Comparison of ENCODE assay signal across 8 mouse cellular contexts in the genomic region with DNA sequence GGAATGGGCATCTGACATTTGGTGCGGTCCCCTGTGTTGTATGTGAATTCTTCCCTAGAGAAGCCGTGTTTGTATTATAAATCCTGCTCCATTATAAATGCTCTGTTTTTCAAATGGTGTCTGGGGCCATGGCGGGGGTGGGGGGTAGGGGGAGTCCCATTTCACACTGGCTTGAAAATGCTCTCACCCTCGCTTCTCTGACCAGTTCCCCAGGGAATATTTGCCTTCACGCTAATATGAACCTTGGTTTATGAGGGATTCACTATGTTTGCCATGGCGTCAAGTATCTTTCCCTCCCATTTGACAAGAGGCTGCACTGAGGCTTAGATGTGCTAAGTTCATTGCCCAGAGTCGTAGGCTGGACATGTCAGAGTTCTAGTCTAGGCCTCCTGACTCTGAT. TPM values are rescaled to one million over a fixed set of nuclear protein-coding genes. Genes with fewer than 3 reads are reported as not detected.
DNase-seq lines count a peak whose midpoint lies in the region; ATAC-seq and TF ChIP-seq lines count a peak whose summit lies in the region.

No protein-coding gene starts in this region.

- no peak for TF ChIP-seq POLR2A in limb, embryonic 14.5 days (IDR thresholded peaks at IDR 0.05; ENCODE audit: borderline replicate concordance, extremely low read depth, insufficient read depth, insufficient read length)

- H3K9ac ChIP-seq in heart, embryonic 13.5 days = peak overlapping the region; percentile 92; the same call in 1 of the 2 replicates
- H3K9ac ChIP-seq in midbrain, embryonic 13.5 days (replicated peaks) = no peak overlapping the region; the same call in 1 of the 2 replicates
- H3K9ac ChIP-seq in midbrain, embryonic 16.5 days (ENCODE audit: low read depth, low read length) = no peak overlapping the region
- no peak overlapping the region for H3K9ac ChIP-seq in limb, embryonic 14.5 days (ENCODE audit: low read depth, low read length, severe bottlenecking)
- H3K9ac ChIP-seq in stomach, embryonic 16.5 days (ENCODE audit: low read length) = peak overlapping the region; percentile 80

- H3K4me1 ChIP-seq in heart, embryonic 13.5 days = peaks cover 47% of the 10 kb centered on the region
- peaks cover 10% of the 10 kb centered on the region for H3K4me1 ChIP-seq in midbrain, embryonic 13.5 days (replicated peaks)
- H3K4me1 ChIP-seq in midbrain, embryonic 16.5 days (ENCODE audit: control insufficient read depth, insufficient read depth, low read length) = no peaks in the 10 kb centered on the region
- H3K4me1 ChIP-seq in limb, embryonic 14.5 days (ENCODE audit: control insufficient read depth, insufficient read depth, low read length) = peaks cover 28% of the 10 kb centered on the region
- H3K4me1 ChIP-seq in stomach, embryonic 16.5 days (ENCODE audit: control insufficient read depth, insufficient read depth, low read length) = peaks cover 31% of the 10 kb centered on the region

- no peak for ATAC-seq in heart, embryonic 13.5 days (ENCODE audit: extremely low read depth, insufficient number of reproducible peaks, low FRiP score, low TSS enrichment)
- no peak for ATAC-seq in midbrain, embryonic 13.5 days
- no peak for ATAC-seq in midbrain, embryonic 16.5 days
- ATAC-seq in limb, embryonic 14.5 days (ENCODE audit: low FRiP score, low read depth) = no peak
- no peak for ATAC-seq in stomach, embryonic 16.5 days (ENCODE audit: insufficient read depth, low FRiP score)

- 75% methylated on average over 7 of the region's 7 CpGs for WGBS in heart, embryonic 13.5 days
- WGBS in midbrain, embryonic 13.5 days = 63% methylated on average over 7 of the region's 7 CpGs
- 71% methylated on average over 7 of the region's 7 CpGs for WGBS in midbrain, embryonic 16.5 days
- WGBS in limb, embryonic 14.5 days = 70% methylated on average over 7 of the region's 7 CpGs
- WGBS in stomach, embryonic 16.5 days = 62% methylated on average over 7 of the region's 7 CpGs

- no peaks in the 10 kb centered on the region for H3K9me3 ChIP-seq in heart, embryonic 13.5 days
- no peaks in the 10 kb centered on the region for H3K9me3 ChIP-seq in midbrain, embryonic 13.5 days
- H3K9me3 ChIP-seq in midbrain, embryonic 16.5 days (replicated peaks; ENCODE audit: control insufficient read depth, low read length, poor library complexity, severe bottlenecking) = no peaks in the 10 kb centered on the region
- no peaks in the 10 kb centered on the region for H3K9me3 ChIP-seq in limb, embryonic 14.5 days (ENCODE audit: control insufficient read depth, low read length)
- H3K9me3 ChIP-seq in stomach, embryonic 16.5 days (replicated peaks; ENCODE audit: control insufficient read depth, low read length) = no peaks in the 10 kb centered on the region

- DNase-seq in heart, postnatal 4 days = no peak
- no peak for DNase-seq in limb, embryonic 14.5 days (ENCODE audit: low spot score)
- DNase-seq in gastrocnemius, postnatal 4 days (ENCODE audit: low spot score in 2 of 2) = no peak
- no peak for DNase-seq in layer of hippocampus, postnatal 10 days (ENCODE audit: low spot score in 2 of 2)

- H3K27ac ChIP-seq in heart, embryonic 13.5 days (replicated peaks) = 0 out of 2 replicates have a peak overlapping the region, but pooled peaks have one; percentile 61
- no peak overlapping the region for H3K27ac ChIP-seq in midbrain, embryonic 13.5 days
- H3K27ac ChIP-seq in midbrain, embryonic 16.5 days (ENCODE audit: low read length) = no peak overlapping the region
- H3K27ac ChIP-seq in limb, embryonic 14.5 days (replicated peaks; ENCODE audit: low read depth, low read length) = no peak overlapping the region
- H3K27ac ChIP-seq in stomach, embryonic 16.5 days (ENCODE audit: low read length) = peak overlapping the region; percentile 21; the same call in 1 of the 2 replicates

- peak overlapping the region; percentile 82 for H3K4me2 ChIP-seq in heart, embryonic 13.5 days
- peak overlapping the region; percentile 93 for H3K4me2 ChIP-seq in midbrain, embryonic 13.5 days (replicated peaks)
- no peak overlapping the region for H3K4me2 ChIP-seq in midbrain, embryonic 16.5 days (ENCODE audit: low read length)
- H3K4me2 ChIP-seq in limb, embryonic 14.5 days (replicated peaks; ENCODE audit: low read depth, low read length, severe bottlenecking) = peak overlapping the region; percentile 95; the same call in 1 of the 2 replicates
- H3K4me2 ChIP-seq in stomach, embryonic 16.5 days (ENCODE audit: low read depth, low read length) = peak overlapping the region; percentile 90; the same call in 1 of the 2 replicates

- H3K36me3 ChIP-seq in heart, embryonic 13.5 days = no peaks in the 10 kb centered on the region
- H3K36me3 ChIP-seq in midbrain, embryonic 13.5 days = no peaks in the 10 kb centered on the region
- H3K36me3 ChIP-seq in midbrain, embryonic 16.5 days (ENCODE audit: control insufficient read depth, insufficient read depth, low read length) = no peaks in the 10 kb centered on the region
- no peaks in the 10 kb centered on the region for H3K36me3 ChIP-seq in limb, embryonic 14.5 days (ENCODE audit: control insufficient read depth, insufficient read depth, low read length)
- H3K36me3 ChIP-seq in stomach, embryonic 16.5 days (ENCODE audit: control insufficient read depth, insufficient read depth, low read length) = no peaks in the 10 kb centered on the region

- H3K27me3 ChIP-seq in heart, embryonic 13.5 days (replicated peaks) = peaks cover 5% of the 10 kb centered on the region
- peaks cover 46% of the 10 kb centered on the region for H3K27me3 ChIP-seq in midbrain, embryonic 13.5 days
- H3K27me3 ChIP-seq in midbrain, embryonic 16.5 days (ENCODE audit: control insufficient read depth, insufficient read depth, low read depth, low read length) = peaks cover 5% of the 10 kb centered on the region
- peaks cover 8% of the 10 kb centered on the region; the same call in 1 of the 2 replicates for H3K27me3 ChIP-seq in limb, embryonic 14.5 days (ENCODE audit: control insufficient read depth, insufficient read depth, low read length)
- H3K27me3 ChIP-seq in stomach, embryonic 16.5 days (ENCODE audit: control insufficient read depth, insufficient read depth, low read length) = no peaks in the 10 kb centered on the region

- H3K4me3 ChIP-seq in heart, embryonic 13.5 days = peak overlapping the region; percentile 82
- H3K4me3 ChIP-seq in midbrain, embryonic 13.5 days (replicated peaks) = peak overlapping the region; percentile 56; the same call in 1 of the 2 replicates
- no peak overlapping the region for H3K4me3 ChIP-seq in midbrain, embryonic 16.5 days (ENCODE audit: low read depth, low read length)
- no peak overlapping the region for H3K4me3 ChIP-seq in limb, embryonic 14.5 days (replicated peaks; ENCODE audit: low read length)
- peak overlapping the region; percentile 68; the same call in 1 of the 2 replicates for H3K4me3 ChIP-seq in stomach, embryonic 16.5 days (replicated peaks; ENCODE audit: low read length)

RNA-seq across cellular contexts. Expression of a gene that starts 0.7 kb away (rescaled TPM):
- 205 and 215 TPM in 2 replicates for polyA plus RNA-seq in heart, embryonic 13.5 days (2015; fragmentation: Nextera tagmentation; extraction: Ambion mirVana)
- 100 to 1,000 TPM; 164 to 171 TPM for total RNA-seq in heart, postnatal 4 days (2021)
- 14.1 and 18.0 TPM in 2 replicates for polyA plus RNA-seq in midbrain, embryonic 13.5 days (2015; fragmentation: Nextera tagmentation; extraction: Ambion mirVana)
- 18.0 and 20.5 TPM in 2 replicates for polyA plus RNA-seq in midbrain, embryonic 16.5 days (2015; fragmentation: Nextera tagmentation; extraction: Ambion mirVana)
- 160 and 163 TPM in 2 replicates for polyA plus RNA-seq in limb, embryonic 14.5 days (2012; rRNA removed)
- 196 and 214 TPM in 2 replicates for polyA plus RNA-seq in limb, embryonic 14.5 days (2014; fragmentation: Nextera tagmentation; extraction: Ambion mirVana)
- polyA plus RNA-seq in stomach, embryonic 16.5 days (2015; fragmentation: Nextera tagmentation; extraction: Ambion mirVana) = 386 and 449 TPM in 2 replicates
- 100 to 1,000 TPM; 259 to 284 TPM for total RNA-seq in gastrocnemius, postnatal 4 days (2021)
- total RNA-seq in layer of hippocampus, postnatal 10 days (2021) = 10 to 100 TPM; 23.9 to 24.2 TPM

RNA-seq across cellular contexts. Expression of a gene that starts 54.5 kb away (rescaled TPM):
- polyA plus RNA-seq in heart, embryonic 13.5 days (2015; fragmentation: Nextera tagmentation; extraction: Ambion mirVana) = 228 and 262 TPM in 2 replicates
- total RNA-seq in heart, postnatal 4 days (2021) = 100 to 1,000 TPM; 154 to 165 TPM
- polyA plus RNA-seq in midbrain, embryonic 13.5 days (2015; fragmentation: Nextera tagmentation; extraction: Ambion mirVana) = 419 and 463 TPM in 2 replicates
- 470 and 473 TPM in 2 replicates for polyA plus RNA-seq in midbrain, embryonic 16.5 days (2015; fragmentation: Nextera tagmentation; extraction: Ambion mirVana)
- 127 and 130 TPM in 2 replicates for polyA plus RNA-seq in limb, embryonic 14.5 days (2012; rRNA removed)
- polyA plus RNA-seq in limb, embryonic 14.5 days (2014; fragmentation: Nextera tagmentation; extraction: Ambion mirVana) = 276 and 298 TPM in 2 replicates
- polyA plus RNA-seq in stomach, embryonic 16.5 days (2015; fragmentation: Nextera tagmentation; extraction: Ambion mirVana) = 292 and 332 TPM in 2 replicates
- 100 to 1,000 TPM; 119 to 130 TPM for total RNA-seq in gastrocnemius, postnatal 4 days (2021)
- total RNA-seq in layer of hippocampus, postnatal 10 days (2021) = 100 to 1,000 TPM; 229 to 249 TPM

Comparison
In these comparisons a context has a peak if more than half of its experiments do, and no peak if none do; other contexts are left out.
1. H3K4me3 ChIP-seq: peak in heart, embryonic 13.5 days (single experiment), midbrain, embryonic 13.5 days (single experiment) and stomach, embryonic 16.5 days (single experiment); none in midbrain, embryonic 16.5 days (single experiment) and limb, embryonic 14.5 days (single experiment).
2. H3K27ac ChIP-seq: peak in heart, embryonic 13.5 days (single experiment) and stomach, embryonic 16.5 days (single experiment); none in midbrain, embryonic 13.5 days (single experiment), midbrain, embryonic 16.5 days (single experiment) and limb, embryonic 14.5 days (single experiment).
3. H3K9ac ChIP-seq: peak in heart, embryonic 13.5 days (single experiment) and stomach, embryonic 16.5 days (single experiment); none in midbrain, embryonic 13.5 days (single experiment), midbrain, embryonic 16.5 days (single experiment) and limb, embryonic 14.5 days (single experiment).